Mouse (Mus musculus): ENCODE measurements around the gene Med27. TPM values are rescaled to one million over a fixed set of nuclear protein-coding genes. Genes with fewer than 3 reads are reported as not detected.

Med27 gene
- polyA plus RNA-seq, 1 experiment from 2014 or later = 57.9 TPM

GRCm38 (mm10) chr2:29365000-29365695 is 18.5 kb downstream of the Med27 start:
- H3K27me3 ChIP-seq (replicated peaks; ENCODE audit: low read depth, poor library complexity, severe bottlenecking) = no peaks in the 10 kb centered on the region
- H3K36me3 ChIP-seq (replicated peaks) = peaks cover 13% of the 10 kb centered on the region; the same call in 1 of the 2 replicates
- H3K9me3 ChIP-seq = no peaks in the 10 kb centered on the region
- H3K27ac ChIP-seq (replicated peaks) = no peak overlapping the region
- DNase-seq (ENCODE audit: low spot score) = no peak
- no peak overlapping the region for H3K4me3 ChIP-seq
- peaks cover 11% of the 10 kb centered on the region for H3K4me1 ChIP-seq
- WGBS = 83% methylated on average over 8 of the region's 8 CpGs

GRCm38 (mm10) chr2:29368730-29369129 is 22.1 kb downstream of the Med27 start:
- no peaks in the 10 kb centered on the region for H3K27me3 ChIP-seq (replicated peaks; ENCODE audit: low read depth, poor library complexity, severe bottlenecking)

GRCm38 (mm10) chr2:29372176-29372575 is 25.6 kb downstream of the Med27 start:
- 88% methylated on average over 5 of the region's 5 CpGs for WGBS
- Histone ChIP-seq H3K9me3 (no peaks in the 10 kb centered on the region), H3K27me3 (replicated peaks; ENCODE audit: low read depth, poor library complexity, severe bottlenecking) (no peaks in the 10 kb centered on the region), H3K4me1 (peaks cover 7% of the 10 kb centered on the region), H3K27ac (replicated peaks) (no peak overlapping the region), H3K36me3 (replicated peaks) (no peaks in the 10 kb centered on the region), H3K4me3 (no peak overlapping the region)
- no peak for DNase-seq (ENCODE audit: low spot score)

More at GRCm38 (mm10) chr2:29368730-29369129, 22.1 kb downstream of the Med27 start:
- no peak overlapping the region for H3K27ac ChIP-seq (replicated peaks)
- peaks cover 7% of the 10 kb centered on the region for H3K4me1 ChIP-seq
- 70% methylated on average over 5 of the region's 5 CpGs for WGBS
- no peaks in the 10 kb centered on the region for H3K9me3 ChIP-seq
- H3K4me3 ChIP-seq = no peak overlapping the region
- DNase-seq (ENCODE audit: low spot score) = no peak
- H3K36me3 ChIP-seq (replicated peaks) = peaks cover 7% of the 10 kb centered on the region; the same call in 1 of the 2 replicates

DNA sequence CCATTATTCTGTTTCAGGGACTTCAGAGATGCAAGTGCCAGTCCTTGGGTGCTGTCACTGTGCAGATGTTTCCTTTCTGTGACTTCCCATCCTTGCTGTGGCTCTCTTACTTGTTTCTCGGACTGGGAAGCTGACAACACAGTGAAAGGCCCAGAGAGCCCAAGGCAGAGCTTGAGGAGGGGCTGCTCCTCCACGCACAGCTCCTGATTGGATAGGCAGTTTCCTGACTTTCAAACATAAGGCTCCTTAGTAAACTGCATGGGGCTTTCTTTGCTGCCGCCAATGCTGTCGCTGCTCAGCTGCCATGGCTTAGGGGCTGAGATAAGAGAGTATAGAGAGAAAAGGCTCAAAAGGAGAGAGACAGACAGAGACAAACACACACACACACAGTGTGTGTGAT is 35.1 kb downstream of the Med27 start:
- Histone ChIP-seq H3K27ac (replicated peaks) (no peak overlapping the region), H3K4me1 (peaks cover 11% of the 10 kb centered on the region), H3K27me3 (replicated peaks; ENCODE audit: low read depth, poor library complexity, severe bottlenecking) (no peaks in the 10 kb centered on the region), H3K4me3 (no peak overlapping the region), H3K36me3 (replicated peaks) (peaks cover 3% of the 10 kb centered on the region; the same call in 1 of the 2 replicates), H3K9me3 (no peaks in the 10 kb centered on the region)
- WGBS = 30% methylated on average over 4 of the region's 4 CpGs
- no peak for DNase-seq (ENCODE audit: low spot score)

- Histone ChIP-seq H3K4me1 (peaks cover 11% of the 10 kb centered on the region), H3K4me3 (no peak overlapping the region), H3K36me3 (replicated peaks) (peaks cover 3% of the 10 kb centered on the region; the same call in 1 of the 2 replicates), H3K9me3 (no peaks in the 10 kb centered on the region), H3K27ac (replicated peaks) (no peak overlapping the region), H3K27me3 (replicated peaks; ENCODE audit: low read depth, poor library complexity, severe bottlenecking) (no peaks in the 10 kb centered on the region)
- DNase-seq (ENCODE audit: low spot score) = no peak
- WGBS = 96% methylated on average over 4 of the region's 4 CpGs
These were observed 36.0 kb downstream of the Med27 start for GRCm38 (mm10) chr2:29382583-29382982.

GRCm38 (mm10) chr2:29383133-29383532 is 36.5 kb downstream of the Med27 start:
- no peak for DNase-seq (ENCODE audit: low spot score)
- H3K4me3 ChIP-seq = no peak overlapping the region
- no peaks in the 10 kb centered on the region for H3K9me3 ChIP-seq
- H3K27ac ChIP-seq (replicated peaks) = no peak overlapping the region
- H3K4me1 ChIP-seq = peaks cover 11% of the 10 kb centered on the region
- H3K36me3 ChIP-seq (replicated peaks) = peaks cover 2% of the 10 kb centered on the region; the same call in 1 of the 2 replicates
- no peaks in the 10 kb centered on the region for H3K27me3 ChIP-seq (replicated peaks; ENCODE audit: low read depth, poor library complexity, severe bottlenecking)

DNA sequence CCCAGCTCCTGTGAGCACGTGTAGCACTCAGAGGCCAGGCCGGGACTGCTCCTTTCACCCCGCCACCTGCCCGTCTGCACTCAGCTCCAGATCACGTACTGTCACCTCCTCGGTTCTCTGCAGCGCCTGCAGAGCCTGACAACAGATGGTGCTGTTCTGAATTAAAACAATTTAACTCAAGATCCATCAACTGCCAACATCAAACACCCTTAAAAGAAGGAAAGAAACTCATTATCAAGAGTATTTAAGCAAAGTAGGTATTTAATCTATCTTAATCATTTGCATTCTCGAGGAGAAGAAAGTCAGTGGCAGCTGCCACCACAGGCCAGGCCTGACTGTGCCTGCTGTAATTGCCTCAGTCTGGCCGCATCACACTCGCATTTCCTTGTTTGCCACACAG is 38.8 kb downstream of the Med27 start:
- DNase-seq (ENCODE audit: low spot score) = no peak
- Histone ChIP-seq H3K4me1 (peaks cover 11% of the 10 kb centered on the region), H3K9me3 (no peaks in the 10 kb centered on the region), H3K4me3 (no peak overlapping the region), H3K36me3 (replicated peaks) (no peaks in the 10 kb centered on the region; the same call in 1 of the 2 replicates), H3K27ac (replicated peaks) (no peak overlapping the region), H3K27me3 (replicated peaks; ENCODE audit: low read depth, poor library complexity, severe bottlenecking) (no peaks in the 10 kb centered on the region)
- WGBS = 62% methylated on average over 10 of the region's 10 CpGs

- no peaks in the 10 kb centered on the region for H3K27me3 ChIP-seq (replicated peaks; ENCODE audit: low read depth, poor library complexity, severe bottlenecking)
- H3K4me3 ChIP-seq = no peak overlapping the region
- H3K27ac ChIP-seq (replicated peaks) = no peak overlapping the region
- H3K36me3 ChIP-seq (replicated peaks) = no peaks in the 10 kb centered on the region; the same call in 1 of the 2 replicates
- WGBS = 92% methylated on average over 2 of the region's 2 CpGs
- H3K9me3 ChIP-seq = no peaks in the 10 kb centered on the region
- H3K4me1 ChIP-seq = peaks cover 20% of the 10 kb centered on the region
- DNase-seq (ENCODE audit: low spot score) = no peak
These were observed 40.6 kb downstream of the Med27 start for GRCm38 (mm10) chr2:29387268-29387667.

GRCm38 (mm10) chr2:29388937-29389336 is 42.3 kb downstream of the Med27 start:
- Histone ChIP-seq H3K36me3 (replicated peaks) (no peaks in the 10 kb centered on the region; the same call in 1 of the 2 replicates), H3K4me1 (peaks cover 30% of the 10 kb centered on the region), H3K27ac (replicated peaks) (no peak overlapping the region), H3K27me3 (replicated peaks; ENCODE audit: low read depth, poor library complexity, severe bottlenecking) (no peaks in the 10 kb centered on the region), H3K4me3 (no peak overlapping the region), H3K9me3 (no peaks in the 10 kb centered on the region)
- DNase-seq (ENCODE audit: low spot score) = no peak
- 92% methylated on average over 7 of the region's 7 CpGs for WGBS

DNA sequence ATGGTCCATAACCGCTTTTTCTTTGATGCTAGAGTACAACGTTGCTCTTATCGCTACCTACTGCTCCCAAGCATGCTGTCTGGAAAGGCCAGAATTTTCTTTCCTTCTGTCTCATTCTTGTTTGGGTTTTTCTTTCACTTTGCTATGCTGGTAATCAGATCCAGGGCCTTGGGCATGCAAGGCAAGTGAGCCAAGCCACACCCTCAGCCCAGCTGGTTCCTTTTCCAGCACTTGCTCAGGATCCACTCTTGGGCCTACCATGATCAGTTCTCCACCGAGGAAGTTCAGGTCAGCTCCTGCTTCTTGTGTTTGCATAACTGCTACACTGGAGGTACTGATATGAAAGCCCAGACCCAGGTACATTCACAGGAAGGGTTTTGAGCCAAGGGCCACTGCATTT is 44.5 kb downstream of the Med27 start:
- H3K4me1 ChIP-seq = peaks cover 25% of the 10 kb centered on the region
- 89% methylated on average over 4 of the region's 4 CpGs for WGBS
- no peak overlapping the region for H3K27ac ChIP-seq (replicated peaks)
- H3K4me3 ChIP-seq = no peak overlapping the region
- no peak for DNase-seq (ENCODE audit: low spot score)
- no peaks in the 10 kb centered on the region; the same call in 1 of the 2 replicates for H3K36me3 ChIP-seq (replicated peaks)
- no peaks in the 10 kb centered on the region for H3K27me3 ChIP-seq (replicated peaks; ENCODE audit: low read depth, poor library complexity, severe bottlenecking)
- no peaks in the 10 kb centered on the region for H3K9me3 ChIP-seq

DNA sequence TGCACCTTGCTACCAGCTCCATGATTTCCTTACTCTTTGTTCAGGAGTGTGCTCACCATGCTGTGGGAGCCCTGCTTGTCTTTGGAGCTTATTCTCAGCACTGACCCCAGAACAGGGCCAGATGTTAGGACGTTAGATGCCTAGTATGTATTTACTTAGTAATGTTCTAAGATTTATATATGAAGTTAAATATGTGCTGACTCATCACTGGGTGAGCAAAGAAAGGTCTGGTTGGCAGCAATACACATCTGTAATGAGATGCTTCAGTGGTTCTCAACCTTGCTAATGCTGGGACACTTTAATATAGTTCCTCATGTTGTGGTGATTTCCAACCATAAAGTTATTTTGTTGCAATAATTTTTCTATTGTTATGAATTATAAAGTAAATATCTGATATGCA is 45.4 kb downstream of the Med27 start:
- WGBS = 76% methylated on average over 1 of the region's 1 CpGs
- Histone ChIP-seq H3K36me3 (replicated peaks) (no peaks in the 10 kb centered on the region; the same call in 1 of the 2 replicates), H3K4me1 (peaks cover 31% of the 10 kb centered on the region), H3K27ac (replicated peaks) (no peak overlapping the region), H3K4me3 (no peak overlapping the region), H3K9me3 (no peaks in the 10 kb centered on the region), H3K27me3 (replicated peaks; ENCODE audit: low read depth, poor library complexity, severe bottlenecking) (no peaks in the 10 kb centered on the region)
- DNase-seq (ENCODE audit: low spot score) = no peak

- 91% methylated on average over 7 of the region's 7 CpGs for WGBS
- H3K36me3 ChIP-seq (replicated peaks) = no peaks in the 10 kb centered on the region
- H3K4me3 ChIP-seq = no peak overlapping the region
- DNase-seq (ENCODE audit: low spot score) = no peak
- peaks cover 34% of the 10 kb centered on the region for H3K4me1 ChIP-seq
- no peaks in the 10 kb centered on the region for H3K9me3 ChIP-seq
- no peaks in the 10 kb centered on the region for H3K27me3 ChIP-seq (replicated peaks; ENCODE audit: low read depth, poor library complexity, severe bottlenecking)
- no peak overlapping the region for H3K27ac ChIP-seq (replicated peaks)
These were observed 53.6 kb downstream of the Med27 start for GRCm38 (mm10) chr2:29400234-29400633.

GRCm38 (mm10) chr2:29400812-29401211 is 54.2 kb downstream of the Med27 start:
- Histone ChIP-seq H3K9me3 (no peaks in the 10 kb centered on the region), H3K27me3 (replicated peaks; ENCODE audit: low read depth, poor library complexity, severe bottlenecking) (no peaks in the 10 kb centered on the region), H3K4me1 (peaks cover 34% of the 10 kb centered on the region), H3K36me3 (replicated peaks) (no peaks in the 10 kb centered on the region), H3K4me3 (no peak overlapping the region), H3K27ac (replicated peaks) (no peak overlapping the region)
- WGBS = 96% methylated on average over 3 of the region's 3 CpGs
- DNase-seq (ENCODE audit: low spot score) = no peak

All from embryonic facial prominence, embryonic 10.5 days (tissue).